Mouse (Mus musculus) liver, postnatal 0 days (tissue): ENCODE measurements at regions not wholly inside any gene's neighbourhood (a gene's known extent, or its start where the extent isn't known, plus 50 kb on each side); places are given as distances from the start of the nearest gene placed in this dataset.
"Not testable (repeated sequence)": the region's sequence is repeated elsewhere in the genome, so short reads cannot be mapped to it uniquely, and the experiment has no call there.

ENCODE experiments used
- CTCF ChIP-seq: sonication (generic); IDR thresholded peaks from 2 replicates; pipeline ENCODE4 v1.5.1; 2016; ENCODE audit warnings: antibody characterized with exemption, low read depth
- EP300 ChIP-seq: IDR thresholded peaks from 2 replicates; pipeline ENCODE4 v1.6.1; 2016; ENCODE audit warnings: antibody characterized with exemption, low read depth, mild to moderate bottlenecking

GRCm38 (mm10) chr12:21613781-21614180, 196.3 kb upstream of the Ywhaq start:
- TF ChIP-seq CTCF: peak; percentile 83
- TF ChIP-seq EP300: not testable (repeated sequence)
